Mouse (Mus musculus) skeletal muscle tissue, adult 2 months (tissue): ENCODE data around the gene Igf2.

ENCODE experiments used
- DNase-seq: peaks from one replicate; pipeline ENCODE4 v3.0.0-alpha.2; 2012; ENCODE audit warnings: low read depth, low spot score

The Igf2 gene

GRCm38 (mm10) chr7:142666659-142667058 is at the start of gene Igf2:
Igf2 (minus strand) TSS chr7:142666816.
- DNase-seq = no peak

DNA sequence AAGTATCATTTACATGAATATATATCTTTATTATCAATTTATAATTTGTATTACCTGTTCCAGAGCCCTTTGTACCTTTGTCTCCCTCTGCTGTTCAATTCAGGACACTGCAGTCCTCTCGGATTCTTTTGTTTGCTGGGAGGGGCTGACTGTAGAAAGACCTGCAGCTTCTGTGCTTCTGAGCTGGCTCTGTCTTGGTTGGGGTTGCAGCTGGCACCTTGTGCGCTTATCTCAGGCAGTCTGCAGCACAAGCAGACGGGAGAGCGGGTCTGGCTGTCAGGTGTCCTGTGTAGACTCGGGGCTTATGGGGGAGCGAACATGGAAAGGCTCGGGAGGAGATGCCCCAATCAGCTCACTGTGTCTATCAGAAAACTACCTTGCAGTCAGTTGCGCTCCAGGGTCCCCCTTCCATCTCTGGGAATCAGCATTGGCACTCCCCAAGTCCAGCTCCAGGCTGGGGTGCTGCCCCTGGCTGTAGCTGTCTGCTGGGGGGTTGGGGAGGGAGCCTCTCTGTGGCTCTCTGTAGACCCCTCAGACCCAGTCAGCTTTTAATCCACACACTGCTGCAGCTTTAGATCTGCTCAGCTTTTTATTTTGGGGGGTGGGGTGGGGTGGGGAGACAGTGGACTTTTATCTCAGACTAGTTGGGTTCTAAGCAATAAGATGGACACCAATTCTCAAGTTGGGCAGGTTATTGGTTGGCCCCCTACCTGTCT is 48.3 kb upstream of the Igf2 start:
- DNase-seq = peak; percentile 7

- no peak for DNase-seq
These were observed 40.3 kb upstream of the Igf2 start for GRCm38 (mm10) chr7:142706873-142707272.

DNA sequence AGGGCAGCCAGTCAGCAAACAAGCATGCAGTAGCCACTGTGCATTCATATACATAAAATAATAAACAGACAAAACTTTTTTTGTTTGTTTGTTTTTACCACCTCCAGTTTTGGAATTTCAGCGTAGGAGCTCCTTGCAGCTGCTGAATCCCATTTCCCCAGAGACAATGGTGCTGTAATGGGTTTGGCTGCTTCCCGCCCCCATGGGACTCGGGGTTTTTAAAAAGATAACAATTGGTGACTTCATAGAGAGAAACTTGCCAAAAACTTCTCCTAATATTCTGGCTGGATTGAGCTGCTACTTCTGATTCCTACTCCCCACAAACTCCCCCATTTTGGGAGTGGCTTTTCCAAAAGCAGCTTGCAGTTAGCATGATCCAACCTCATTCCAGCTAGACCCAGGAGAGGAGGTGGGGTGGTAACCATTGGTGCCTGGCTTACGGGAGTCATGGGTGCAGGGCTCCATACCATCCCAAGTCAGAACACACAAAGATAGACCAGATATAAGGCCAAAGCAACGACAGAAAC is 32.8 kb upstream of the Igf2 start:
- peak; percentile 78 for DNase-seq

DNA sequence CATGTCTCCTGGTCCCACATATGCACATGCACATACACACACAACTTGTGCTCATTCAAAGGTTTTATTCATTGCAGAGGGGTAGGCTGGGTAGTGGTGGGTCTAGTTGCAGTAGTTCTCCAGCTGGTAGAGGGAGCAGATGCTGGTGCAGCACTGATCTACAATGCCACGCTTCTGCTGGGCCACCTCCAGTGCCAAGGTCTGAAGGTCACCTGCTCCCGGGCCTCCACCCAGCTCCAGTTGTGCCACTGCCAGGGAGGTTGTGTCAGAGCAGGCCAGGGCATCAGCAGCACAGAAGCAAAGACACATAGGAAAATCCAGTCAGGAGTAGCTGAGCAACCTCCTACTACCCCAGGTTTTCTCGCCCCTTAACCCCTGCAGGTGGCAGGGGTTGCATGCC is 12.0 kb upstream of the Igf2 start:
- DNase-seq = peak; percentile 44

DNA sequence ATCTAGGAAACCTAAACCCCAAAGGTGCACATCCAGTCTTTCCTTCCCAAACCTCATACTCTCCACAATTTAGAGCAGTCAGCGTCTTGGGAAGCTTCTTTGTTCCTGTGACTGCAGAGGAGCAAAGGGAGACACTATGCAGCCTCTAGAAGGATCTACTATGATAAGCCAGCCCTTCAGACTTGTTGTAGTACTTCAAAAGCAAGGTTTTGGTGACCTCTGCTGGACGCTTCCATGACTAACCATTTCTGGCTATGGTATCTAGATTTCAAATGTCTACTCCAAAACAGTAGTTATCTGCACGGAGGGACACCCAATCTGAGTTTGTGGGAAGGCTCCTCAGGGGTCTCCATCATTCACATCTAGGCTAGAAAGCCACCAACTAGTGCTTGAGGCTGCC is 9.0 kb upstream of the Igf2 start:
- peak; percentile 65 for DNase-seq

DNA sequence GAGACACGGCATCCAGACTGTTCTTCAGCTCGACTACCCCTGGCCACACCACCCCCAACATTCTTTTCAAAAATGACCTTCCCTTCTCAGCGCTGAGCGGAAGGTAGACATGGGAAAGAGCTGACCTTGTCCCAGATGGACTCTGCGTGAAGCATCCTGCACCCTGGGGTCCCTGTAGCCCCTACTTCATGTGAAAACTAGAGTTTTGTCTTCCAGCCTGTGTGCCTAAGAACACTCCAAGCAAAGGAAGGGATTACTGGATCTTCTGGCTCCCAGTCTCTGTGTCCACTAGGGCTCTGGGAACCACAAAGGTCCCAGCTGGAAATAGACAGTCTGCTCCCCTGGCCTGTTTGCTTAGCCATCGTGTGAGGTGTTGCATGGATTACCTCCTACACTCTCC is 8.5 kb upstream of the Igf2 start:
- no peak for DNase-seq

DNA sequence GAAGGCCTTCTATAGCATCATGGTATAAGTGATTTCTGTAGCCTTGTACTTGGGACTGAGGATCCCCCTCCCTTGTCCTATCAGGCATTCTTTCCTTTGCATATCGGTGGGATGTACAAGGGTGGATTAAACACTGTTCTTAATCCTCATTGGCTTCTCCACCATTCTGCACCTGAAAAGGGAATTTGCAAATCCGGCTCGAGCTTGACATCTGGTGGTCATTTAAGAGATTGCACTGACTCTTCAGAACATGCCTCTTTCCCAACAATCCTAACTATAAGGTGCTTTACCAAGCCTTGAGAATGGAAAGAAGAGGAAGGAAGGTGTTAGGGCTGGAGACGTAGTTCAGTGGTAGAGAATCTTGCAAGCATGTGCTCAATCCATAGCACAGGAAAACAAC is 5.5 kb upstream of the Igf2 start:
- DNase-seq = peak; percentile 24

DNA sequence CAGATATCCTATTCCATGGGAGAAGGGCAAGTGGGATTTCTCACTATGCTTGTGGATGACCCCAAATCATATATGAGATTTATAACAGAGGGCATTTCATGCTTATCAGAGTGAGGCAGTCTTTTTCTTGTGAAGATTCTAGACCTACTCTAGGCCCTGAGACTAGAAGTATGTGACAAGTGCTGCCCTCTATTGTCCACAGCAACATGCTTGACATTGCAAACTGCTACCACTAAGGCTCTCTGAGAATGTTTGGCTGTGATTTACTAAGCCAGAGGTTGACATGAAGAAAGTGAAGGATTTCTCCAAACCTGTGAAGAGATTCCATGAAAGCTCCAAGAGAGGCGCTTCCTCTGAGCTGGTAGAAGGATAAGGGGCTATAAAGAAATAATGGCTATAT is 4.5 kb upstream of the Igf2 start:
- no peak for DNase-seq

DNA sequence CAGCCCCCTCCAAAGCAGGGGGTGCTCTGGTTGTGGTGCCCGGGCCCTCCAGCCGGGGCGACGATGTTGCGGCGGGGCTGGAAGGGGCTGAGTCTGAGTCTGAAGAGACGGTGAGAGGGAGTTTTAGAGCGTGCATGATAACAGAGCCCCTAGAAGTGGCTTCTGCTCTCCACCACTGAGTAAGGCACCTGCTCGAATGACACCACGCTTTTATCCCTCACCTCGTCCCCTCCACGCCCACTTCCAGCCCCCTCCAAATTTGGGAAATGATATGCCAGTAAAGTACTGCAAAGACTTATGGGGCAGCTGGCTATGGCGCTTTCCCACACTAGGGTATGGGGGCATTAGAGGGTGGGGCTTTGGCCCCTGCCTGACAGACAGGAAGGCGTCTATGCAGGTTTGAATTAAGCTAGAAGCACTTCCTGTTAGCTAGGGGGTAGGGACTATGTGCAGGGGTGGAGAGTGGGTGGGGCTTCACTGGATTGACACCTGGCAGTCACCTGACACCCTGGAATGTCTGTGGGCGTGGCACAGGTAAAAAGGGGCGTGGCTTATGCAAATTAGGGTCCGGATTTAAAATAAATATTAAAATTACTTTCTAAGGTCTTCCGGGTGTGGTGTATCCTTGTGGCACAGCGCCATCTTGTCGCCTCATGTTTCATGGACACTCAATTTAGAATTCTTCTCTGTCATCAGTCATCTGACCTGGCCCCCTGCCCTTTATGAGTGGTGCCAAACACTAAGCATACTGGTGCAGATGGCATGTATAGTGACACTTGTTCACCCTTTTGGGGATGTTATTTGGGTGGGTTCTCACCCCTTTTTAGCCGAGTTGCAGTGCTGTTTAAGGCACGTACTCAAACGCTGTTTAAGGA is 3.4 kb upstream of the Igf2 start, which contains the start of gene Gm49394:
Gene Gm49394, minus strand, starts transcription at position 192 of the 875 bp plus-strand sequence.
- no peak for DNase-seq

- DNase-seq = no peak
These were observed 1.7 kb upstream of the Igf2 start for GRCm38 (mm10) chr7:142668328-142668727.

GRCm38 (mm10) chr7:142667521-142667920 is 905 bp upstream of the Igf2 start:
- DNase-seq = no peak

DNA sequence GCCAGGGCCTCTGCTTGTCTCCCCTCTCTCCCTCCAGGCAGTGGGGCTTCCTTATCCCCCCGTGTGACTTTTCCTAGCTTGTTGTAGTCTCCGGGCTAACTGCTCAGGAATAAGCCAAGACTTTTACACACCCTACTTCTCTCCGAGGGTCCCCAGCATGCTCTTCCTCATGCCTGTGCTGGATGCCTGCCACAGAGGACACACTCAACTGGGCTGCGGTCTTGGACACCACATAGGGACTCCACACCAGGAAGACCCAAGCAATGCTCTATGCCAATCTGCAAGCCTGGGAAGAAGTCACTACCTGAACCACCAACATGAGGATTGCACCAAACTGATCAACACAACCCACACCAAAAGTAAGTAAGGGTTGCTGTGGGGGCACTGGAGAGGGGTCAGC is 507 bp downstream of the Igf2 start:
- DNase-seq = no peak

- DNase-seq = no peak
These were observed 1.3 kb downstream of the Igf2 start for GRCm38 (mm10) chr7:142665364-142665763.

DNA sequence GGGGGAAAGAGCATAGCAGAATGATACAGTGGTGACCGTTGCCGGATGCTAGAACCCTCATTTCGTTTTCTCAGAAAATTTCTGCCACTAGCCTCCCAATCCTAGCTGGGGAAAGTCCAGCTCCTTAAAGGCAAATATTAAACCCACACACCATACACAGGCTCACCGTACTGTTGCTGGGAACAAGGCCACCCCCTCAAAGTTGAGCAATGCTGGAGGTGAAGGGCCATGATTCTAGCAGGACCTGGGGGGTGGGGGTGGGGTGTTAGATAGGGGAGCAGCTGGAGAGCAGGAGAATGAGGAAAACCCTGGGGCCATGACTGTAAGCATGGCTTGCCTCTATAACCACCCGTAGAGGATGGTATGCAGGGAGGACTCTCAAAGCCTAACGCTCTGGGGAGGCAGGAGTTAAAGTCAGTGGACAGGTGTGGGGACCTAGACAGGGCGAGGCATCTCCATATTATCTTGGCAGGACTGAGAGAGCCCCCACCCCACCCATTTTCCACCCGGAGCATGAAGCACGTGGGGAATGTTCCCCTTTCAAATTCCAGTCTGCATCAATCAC is 2.1 kb downstream of the Igf2 start:
- no peak for DNase-seq

GRCm38 (mm10) chr7:142663931-142664421 is 2.6 kb downstream of the Igf2 start:
- DNase-seq = no peak

DNA sequence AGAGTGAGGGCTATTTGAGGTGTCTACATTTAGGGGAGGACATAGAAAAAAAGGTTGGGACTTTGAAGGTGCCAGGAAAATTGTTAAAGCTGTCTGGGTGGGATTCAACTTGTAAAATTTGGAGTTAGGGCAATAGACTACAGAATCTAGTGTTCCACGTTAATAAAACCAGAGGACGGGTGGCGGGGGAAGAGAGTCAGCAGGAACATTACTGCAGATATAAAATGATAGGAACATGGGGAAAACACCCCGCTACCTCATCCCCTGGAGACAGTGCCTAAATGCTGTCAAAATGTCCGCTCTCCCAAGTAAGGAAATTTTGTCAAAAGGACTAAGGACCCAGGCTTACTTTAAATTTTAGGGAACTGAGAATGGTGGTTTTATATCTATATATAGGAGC is 3.5 kb downstream of the Igf2 start:
- no peak for DNase-seq

DNA sequence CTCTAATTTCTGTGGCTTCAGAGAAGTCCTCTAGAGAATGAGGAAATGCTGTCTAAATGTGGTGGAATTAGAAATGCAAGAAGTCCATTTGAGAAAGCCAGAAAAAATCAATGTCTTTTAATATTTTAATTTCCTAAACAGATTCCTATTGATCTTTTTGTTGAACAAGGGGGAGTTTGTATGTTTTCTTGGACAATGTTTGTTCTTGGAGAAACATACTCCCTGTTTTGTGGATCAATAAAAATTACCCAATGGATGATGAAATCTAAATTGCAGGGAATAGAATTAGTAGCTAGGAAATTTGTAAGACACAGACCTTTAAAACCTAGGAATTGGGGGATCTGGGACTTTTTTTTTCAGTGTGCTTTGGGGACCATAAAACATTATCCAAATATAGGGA is 4.8 kb downstream of the Igf2 start:
- DNase-seq = no peak

GRCm38 (mm10) chr7:142661046-142661445 is 5.6 kb downstream of the Igf2 start:
- no peak for DNase-seq

DNA sequence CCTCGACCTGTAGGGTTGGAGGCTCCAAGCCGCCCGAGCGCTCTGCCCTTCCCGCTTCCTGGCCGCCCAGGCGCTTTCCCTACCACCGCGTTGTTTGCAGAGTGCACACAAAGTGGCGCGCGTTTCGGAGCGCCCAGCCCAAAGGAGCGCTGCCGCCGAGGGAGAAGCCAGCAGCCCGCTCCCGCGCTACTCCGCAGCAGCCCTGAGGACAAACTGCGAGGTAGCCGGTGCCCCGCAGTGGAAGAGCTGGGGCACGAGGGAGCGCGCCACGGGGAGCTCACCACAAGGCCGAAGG is 6.0 kb downstream of the Igf2 start:
- no peak for DNase-seq

- DNase-seq = no peak
These were observed 6.6 kb downstream of the Igf2 start for GRCm38 (mm10) chr7:142659767-142660650.
